Mouse (Mus musculus) embryo, embryonic 11.5 days (tissue): ENCODE measurements at regions not wholly inside any gene's neighbourhood (a gene's known extent, or its start where the extent isn't known, plus 50 kb on each side); places are given as distances from the start of the nearest gene placed in this dataset.

ENCODE experiments used
- DNase-seq: peaks from one replicate; pipeline ENCODE4 v3.0.0-alpha.2; 2012; ENCODE audit warnings: low read depth, low spot score

- DNase-seq: no peak
Measured at GRCm38 (mm10) chr1:133549816-133550215, 60.3 kb downstream of the Snrpe start.

- DNase-seq: no peak
Measured at GRCm38 (mm10) chr1:133548971-133549370, 61.1 kb downstream of the Snrpe start.

DNA sequence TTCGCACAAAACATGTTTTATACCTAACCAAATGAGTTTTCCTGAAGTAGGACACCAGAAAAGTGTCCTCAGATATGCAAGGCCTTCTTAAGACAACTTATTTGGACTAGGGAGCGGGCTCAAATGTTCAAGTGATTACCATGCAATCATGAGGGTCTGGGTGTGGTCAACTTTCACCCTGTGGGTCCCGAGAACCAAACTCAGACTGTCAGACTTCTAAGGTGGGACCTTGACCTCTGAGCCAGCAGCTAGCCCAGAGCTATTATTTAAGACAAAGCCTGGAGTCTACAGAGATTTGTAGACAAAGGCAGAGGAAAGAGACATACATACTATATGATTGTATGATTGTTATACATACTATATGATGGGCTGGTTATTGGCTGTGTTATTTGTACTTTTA is 62.5 kb downstream of the Snrpe start:
- no peak for DNase-seq

- DNase-seq: no peak
Measured at GRCm38 (mm10) chr1:133544996-133545395, 65.1 kb downstream of the Snrpe start.

DNA sequence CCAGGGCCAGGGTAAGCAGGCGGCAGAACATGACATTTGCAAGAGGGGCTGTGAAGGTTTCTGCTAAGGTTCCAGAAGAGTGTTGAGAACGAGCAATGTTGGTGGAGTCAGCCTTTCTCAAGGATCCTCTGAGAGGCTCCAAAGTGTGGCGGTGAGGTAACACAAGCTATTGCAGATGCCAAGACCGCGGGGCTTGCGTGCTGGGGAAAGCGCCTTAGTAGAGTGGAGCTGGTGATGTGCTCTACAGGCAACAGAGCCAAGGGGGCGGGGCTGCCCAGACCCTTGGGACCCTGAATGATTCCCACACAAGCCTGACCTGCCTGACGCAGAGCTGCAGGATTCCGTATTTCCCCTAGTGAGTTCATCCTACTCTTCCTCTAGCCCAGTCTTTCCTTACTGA is 66.3 kb downstream of the Snrpe start:
- DNase-seq: no peak

GRCm38 (mm10) chr1:133541996-133542775 is 67.9 kb downstream of the Snrpe start:
- no peak for DNase-seq

DNA sequence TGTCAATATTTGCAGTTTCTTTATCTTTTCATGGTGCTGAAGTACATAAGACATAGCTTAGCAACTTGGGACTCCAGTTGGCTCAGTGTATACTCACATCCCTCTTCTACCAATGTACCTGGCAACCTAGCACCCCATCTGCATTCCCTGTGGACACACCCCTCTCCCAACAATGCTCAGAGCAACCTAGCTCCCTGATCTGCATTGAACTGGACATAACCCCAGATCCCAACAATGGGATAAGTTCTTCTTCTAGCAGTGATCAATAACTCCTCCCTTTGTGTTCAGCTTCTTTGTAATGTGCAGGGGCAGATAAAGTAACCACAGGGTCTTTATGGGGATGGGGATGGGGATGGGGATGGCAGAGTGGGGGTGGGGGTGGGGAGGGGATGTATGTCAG is 79.4 kb downstream of the Snrpe start:
- DNase-seq: no peak

GRCm38 (mm10) chr1:133529817-133530216 is 80.3 kb downstream of the Snrpe start:
- no peak for DNase-seq

- DNase-seq: no peak
Measured at GRCm38 (mm10) chr1:133527651-133528385, 82.3 kb downstream of the Snrpe start.

GRCm38 (mm10) chr1:133522825-133523224 is 87.3 kb downstream of the Snrpe start:
- no peak for DNase-seq

- DNase-seq: no peak
Measured at GRCm38 (mm10) chr1:133520652-133521051, 89.4 kb downstream of the Snrpe start.

DNA sequence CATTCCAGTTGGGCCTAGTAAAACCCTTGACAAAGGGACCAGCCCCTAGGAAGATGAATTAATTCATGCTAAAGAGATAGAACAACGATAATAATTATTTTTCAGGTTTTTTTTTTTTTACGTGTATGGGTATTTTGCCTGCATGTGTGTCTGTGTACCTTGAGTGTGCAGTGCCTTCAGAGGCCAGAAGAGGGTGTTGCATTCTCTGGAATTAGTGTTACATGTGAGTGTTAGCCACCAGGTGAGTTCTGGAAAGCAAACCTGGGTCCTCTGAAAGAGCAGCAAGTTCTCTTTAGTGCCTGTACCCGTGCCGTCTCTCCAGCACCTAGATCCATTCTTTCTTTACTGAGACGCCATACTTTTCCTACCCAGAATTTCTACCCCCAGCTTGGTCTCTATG is 92.8 kb upstream of the Sox13 start:
- no peak for DNase-seq

DNA sequence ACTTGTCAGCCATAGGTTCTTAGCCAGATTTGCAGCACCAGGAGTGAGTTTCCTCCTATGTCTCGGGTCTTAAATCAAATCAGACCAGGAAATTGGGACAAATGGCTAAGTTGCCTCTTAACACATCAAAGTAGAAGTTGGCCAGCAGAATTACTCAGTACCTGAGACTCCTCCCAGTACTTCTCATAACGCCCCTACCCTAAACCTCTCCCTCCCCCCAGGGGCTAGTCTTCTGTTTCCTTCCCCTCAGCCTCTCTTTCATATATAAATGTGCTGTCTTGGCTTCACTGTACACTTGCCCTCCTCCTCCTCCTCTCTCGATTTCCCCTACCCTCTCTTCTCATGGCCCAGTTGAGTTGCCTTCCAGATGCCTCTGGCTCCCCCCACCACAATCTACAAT is 79.9 kb upstream of the Sox13 start:
- no peak for DNase-seq

GRCm38 (mm10) chr1:133503336-133503735 is 79.2 kb upstream of the Sox13 start:
- no peak for DNase-seq

DNA sequence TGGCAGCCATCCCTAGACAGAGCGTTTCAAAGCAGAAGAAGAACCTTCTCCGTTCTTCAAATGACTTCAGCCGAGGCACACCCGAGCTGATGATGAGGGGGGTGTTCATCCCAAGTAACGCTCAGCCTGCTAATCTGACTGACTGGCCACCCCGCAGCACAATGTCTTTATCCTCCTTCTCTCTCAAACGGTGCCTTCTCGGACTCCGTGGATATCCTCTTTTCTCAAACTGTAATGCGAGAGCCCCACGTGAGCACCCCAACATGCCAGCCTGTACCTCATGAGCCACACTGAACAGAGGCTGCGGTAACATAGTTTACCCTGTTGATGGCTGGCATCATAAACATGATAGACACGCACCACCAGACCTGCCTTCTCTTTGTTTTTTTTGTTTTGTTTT is 76.8 kb upstream of the Sox13 start:
- DNase-seq: no peak

DNA sequence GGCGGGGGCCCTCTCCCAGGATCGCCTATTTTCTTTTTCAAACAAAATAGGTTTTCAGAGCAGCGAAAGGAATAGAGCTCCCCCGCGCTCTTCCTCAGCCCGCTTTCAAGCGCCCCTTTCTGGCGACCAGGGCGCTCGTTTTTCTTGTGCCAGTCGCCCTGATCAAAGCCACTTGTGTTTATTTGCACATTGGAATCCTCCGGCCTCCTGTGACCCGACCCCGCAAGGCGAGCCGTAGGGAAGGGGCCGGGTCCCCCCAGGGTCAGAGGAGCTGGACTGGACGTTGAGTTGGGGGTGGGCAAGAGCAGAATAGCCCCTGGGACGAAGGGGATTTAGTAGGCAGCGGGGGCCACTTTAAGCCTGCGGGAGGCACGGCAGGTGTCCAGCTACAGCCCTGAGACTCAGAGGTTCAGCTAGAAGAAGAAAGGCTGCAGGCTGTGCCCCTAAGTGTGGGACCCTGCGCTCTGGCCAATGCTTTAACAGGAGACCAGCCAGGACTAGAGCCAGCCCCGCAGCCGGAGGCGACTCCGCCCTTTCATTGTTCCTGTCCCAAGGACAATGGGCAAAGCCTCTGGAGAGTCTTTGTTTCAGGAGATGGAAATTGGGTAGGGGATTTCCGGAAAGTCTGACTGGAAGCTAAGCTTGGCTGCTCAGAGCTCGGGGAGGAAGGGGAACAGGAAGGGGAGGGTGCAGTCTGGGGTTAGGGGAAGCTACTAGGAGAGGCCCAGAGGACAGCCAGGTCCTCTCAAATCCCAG is 69.0 kb upstream of the Sox13 start:
- DNase-seq: peak; percentile 48

GRCm38 (mm10) chr1:133492291-133492985 is 68.3 kb upstream of the Sox13 start:
- DNase-seq: peak; percentile 48

- DNase-seq: no peak
Measured at GRCm38 (mm10) chr1:133491857-133492290, 67.7 kb upstream of the Sox13 start.

GRCm38 (mm10) chr1:133487171-133487901 is 63.2 kb upstream of the Sox13 start:
- DNase-seq: no peak

DNA sequence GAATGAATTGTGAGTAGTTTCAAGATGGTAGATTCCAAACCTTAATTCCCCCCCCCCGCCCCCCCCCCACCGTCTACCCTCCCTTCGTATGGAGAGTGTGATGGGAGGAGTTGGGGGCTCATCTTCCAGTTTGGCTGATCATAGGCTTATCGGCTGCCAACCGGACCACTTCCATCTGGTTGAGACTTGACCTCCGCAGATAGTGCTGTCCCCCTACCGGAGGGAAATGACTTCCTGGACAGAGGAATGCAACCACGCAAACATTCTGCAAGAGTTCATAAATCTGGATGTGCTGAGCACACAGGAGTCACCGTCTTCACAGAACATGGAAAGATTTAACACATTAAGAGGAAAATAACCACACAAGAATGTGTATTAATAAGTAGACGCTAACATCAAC is 62.2 kb upstream of the Sox13 start:
- DNase-seq: no peak

GRCm38 (mm10) chr1:133482891-133483290 is 58.7 kb upstream of the Sox13 start:
- no peak for DNase-seq
